Mouse (Mus musculus): ENCODE results near the gene Trpm3. TPM values are rescaled to one million over a fixed set of nuclear protein-coding genes. Genes with fewer than 3 reads are reported as not detected.

Trpm3 gene
- polyA plus RNA-seq, 1 experiment from 2014 or later, result 1.8 TPM

- Histone ChIP-seq H3K9ac (ENCODE audit: low read depth, low read length) (no peak overlapping the region), H3K27me3 (ENCODE audit: control insufficient read depth, insufficient read depth, low read length) (no peaks in the 10 kb centered on the region), H3K9me3 (replicated peaks; ENCODE audit: control insufficient read depth, low read length) (no peaks in the 10 kb centered on the region), H3K36me3 (ENCODE audit: control insufficient read depth, insufficient read depth, low read length) (no peaks in the 10 kb centered on the region), H3K4me3 (ENCODE audit: low read depth, low read length) (no peak overlapping the region), H3K4me1 (ENCODE audit: control insufficient read depth, insufficient read depth, low read length) (no peaks in the 10 kb centered on the region), H3K4me2 (no peak overlapping the region), H3K27ac (ENCODE audit: low read depth, low read length) (no peak overlapping the region)
- ATAC-seq (replicated peaks; ENCODE audit: insufficient number of reproducible peaks, low FRiP score, low TSS enrichment), result no peak
Observed at GRCm38 (mm10) chr19:22781579-22781978, 642.7 kb downstream of the Trpm3 start.

- Histone ChIP-seq H3K27ac (ENCODE audit: low read depth, low read length) (no peak overlapping the region), H3K4me3 (ENCODE audit: low read depth, low read length) (no peak overlapping the region), H3K36me3 (ENCODE audit: control insufficient read depth, insufficient read depth, low read length) (no peaks in the 10 kb centered on the region), H3K9ac (ENCODE audit: low read depth, low read length) (no peak overlapping the region), H3K27me3 (ENCODE audit: control insufficient read depth, insufficient read depth, low read length) (no peaks in the 10 kb centered on the region), H3K4me1 (ENCODE audit: control insufficient read depth, insufficient read depth, low read length) (no peaks in the 10 kb centered on the region), H3K9me3 (replicated peaks; ENCODE audit: control insufficient read depth, low read length) (no peaks in the 10 kb centered on the region), H3K4me2 (no peak overlapping the region)
- 72% methylated on average over 2 of the region's 2 CpGs for WGBS (ENCODE audit: insufficient replicate concordance)
- ATAC-seq (replicated peaks; ENCODE audit: insufficient number of reproducible peaks, low FRiP score, low TSS enrichment), result no peak
Observed at GRCm38 (mm10) chr19:22783745-22784144, 644.9 kb downstream of the Trpm3 start.

GRCm38 (mm10) chr19:22789753-22790152 is 650.9 kb downstream of the Trpm3 start:
- Histone ChIP-seq H3K4me3 (ENCODE audit: low read depth, low read length) (no peak overlapping the region), H3K27ac (ENCODE audit: low read depth, low read length) (no peak overlapping the region), H3K4me1 (ENCODE audit: control insufficient read depth, insufficient read depth, low read length) (no peaks in the 10 kb centered on the region), H3K27me3 (ENCODE audit: control insufficient read depth, insufficient read depth, low read length) (no peaks in the 10 kb centered on the region), H3K9me3 (replicated peaks; ENCODE audit: control insufficient read depth, low read length) (no peaks in the 10 kb centered on the region), H3K9ac (ENCODE audit: low read depth, low read length) (no peak overlapping the region), H3K4me2 (no peak overlapping the region), H3K36me3 (ENCODE audit: control insufficient read depth, insufficient read depth, low read length) (no peaks in the 10 kb centered on the region)
- 77% methylated on average over 3 of the region's 3 CpGs for WGBS (ENCODE audit: insufficient replicate concordance)
- ATAC-seq (replicated peaks; ENCODE audit: insufficient number of reproducible peaks, low FRiP score, low TSS enrichment), result no peak

- Histone ChIP-seq H3K9me3 (replicated peaks; ENCODE audit: control insufficient read depth, low read length) (no peaks in the 10 kb centered on the region), H3K4me1 (ENCODE audit: control insufficient read depth, insufficient read depth, low read length) (no peaks in the 10 kb centered on the region), H3K4me2 (no peak overlapping the region), H3K27ac (ENCODE audit: low read depth, low read length) (no peak overlapping the region), H3K36me3 (ENCODE audit: control insufficient read depth, insufficient read depth, low read length) (no peaks in the 10 kb centered on the region), H3K27me3 (ENCODE audit: control insufficient read depth, insufficient read depth, low read length) (no peaks in the 10 kb centered on the region), H3K9ac (ENCODE audit: low read depth, low read length) (no peak overlapping the region), H3K4me3 (ENCODE audit: low read depth, low read length) (no peak overlapping the region)
- WGBS (ENCODE audit: insufficient replicate concordance), result 89% methylated on average over 2 of the region's 2 CpGs
- ATAC-seq (replicated peaks; ENCODE audit: insufficient number of reproducible peaks, low FRiP score, low TSS enrichment), result no peak
Observed at GRCm38 (mm10) chr19:22796996-22797395, 658.1 kb downstream of the Trpm3 start.

- Histone ChIP-seq H3K4me3 (ENCODE audit: low read depth, low read length) (no peak overlapping the region), H3K27ac (ENCODE audit: low read depth, low read length) (no peak overlapping the region), H3K9me3 (replicated peaks; ENCODE audit: control insufficient read depth, low read length) (no peaks in the 10 kb centered on the region), H3K4me1 (ENCODE audit: control insufficient read depth, insufficient read depth, low read length) (no peaks in the 10 kb centered on the region), H3K9ac (ENCODE audit: low read depth, low read length) (no peak overlapping the region), H3K36me3 (ENCODE audit: control insufficient read depth, insufficient read depth, low read length) (no peaks in the 10 kb centered on the region), H3K27me3 (ENCODE audit: control insufficient read depth, insufficient read depth, low read length) (no peaks in the 10 kb centered on the region), H3K4me2 (no peak overlapping the region)
- no peak for ATAC-seq (replicated peaks; ENCODE audit: insufficient number of reproducible peaks, low FRiP score, low TSS enrichment)
- 32% methylated on average over 5 of the region's 5 CpGs for WGBS (ENCODE audit: insufficient replicate concordance)
Observed at GRCm38 (mm10) chr19:22800471-22800870, 661.6 kb downstream of the Trpm3 start.

GRCm38 (mm10) chr19:22803396-22803795 is 664.5 kb downstream of the Trpm3 start:
- Histone ChIP-seq H3K36me3 (ENCODE audit: control insufficient read depth, insufficient read depth, low read length) (no peaks in the 10 kb centered on the region), H3K27ac (ENCODE audit: low read depth, low read length) (no peak overlapping the region), H3K9me3 (replicated peaks; ENCODE audit: control insufficient read depth, low read length) (no peaks in the 10 kb centered on the region), H3K4me1 (ENCODE audit: control insufficient read depth, insufficient read depth, low read length) (no peaks in the 10 kb centered on the region), H3K4me2 (no peak overlapping the region), H3K9ac (ENCODE audit: low read depth, low read length) (no peak overlapping the region), H3K4me3 (ENCODE audit: low read depth, low read length) (no peak overlapping the region), H3K27me3 (ENCODE audit: control insufficient read depth, insufficient read depth, low read length) (no peaks in the 10 kb centered on the region)
- ATAC-seq (replicated peaks; ENCODE audit: insufficient number of reproducible peaks, low FRiP score, low TSS enrichment), result no peak

GRCm38 (mm10) chr19:22804311-22804710 is 665.5 kb downstream of the Trpm3 start:
- Histone ChIP-seq H3K27me3 (ENCODE audit: control insufficient read depth, insufficient read depth, low read length) (no peaks in the 10 kb centered on the region), H3K4me2 (no peak overlapping the region), H3K4me3 (ENCODE audit: low read depth, low read length) (no peak overlapping the region), H3K27ac (ENCODE audit: low read depth, low read length) (no peak overlapping the region), H3K36me3 (ENCODE audit: control insufficient read depth, insufficient read depth, low read length) (no peaks in the 10 kb centered on the region), H3K9ac (ENCODE audit: low read depth, low read length) (no peak overlapping the region), H3K4me1 (ENCODE audit: control insufficient read depth, insufficient read depth, low read length) (no peaks in the 10 kb centered on the region), H3K9me3 (replicated peaks; ENCODE audit: control insufficient read depth, low read length) (no peaks in the 10 kb centered on the region)
- no peak for ATAC-seq (replicated peaks; ENCODE audit: insufficient number of reproducible peaks, low FRiP score, low TSS enrichment)
- WGBS (ENCODE audit: insufficient replicate concordance), result 62% methylated on average over 2 of the region's 2 CpGs

GRCm38 (mm10) chr19:22810247-22810646 is 671.4 kb downstream of the Trpm3 start:
- H3K9me3 ChIP-seq (replicated peaks; ENCODE audit: control insufficient read depth, low read length), result no peaks in the 10 kb centered on the region
- no peak overlapping the region for H3K4me3 ChIP-seq (ENCODE audit: low read depth, low read length)
- WGBS (ENCODE audit: insufficient replicate concordance), result 74% methylated on average over 3 of the region's 3 CpGs
- H3K27ac ChIP-seq (ENCODE audit: low read depth, low read length), result no peak overlapping the region
- ATAC-seq (replicated peaks; ENCODE audit: insufficient number of reproducible peaks, low FRiP score, low TSS enrichment), result no peak
- no peak overlapping the region for H3K4me2 ChIP-seq
- H3K4me1 ChIP-seq (ENCODE audit: control insufficient read depth, insufficient read depth, low read length), result no peaks in the 10 kb centered on the region
- no peaks in the 10 kb centered on the region for H3K36me3 ChIP-seq (ENCODE audit: control insufficient read depth, insufficient read depth, low read length)
- no peak overlapping the region for H3K9ac ChIP-seq (ENCODE audit: low read depth, low read length)
- no peaks in the 10 kb centered on the region for H3K27me3 ChIP-seq (ENCODE audit: control insufficient read depth, insufficient read depth, low read length)

GRCm38 (mm10) chr19:22821741-22822140 is 682.9 kb downstream of the Trpm3 start:
- Histone ChIP-seq H3K36me3 (ENCODE audit: control insufficient read depth, insufficient read depth, low read length) (no peaks in the 10 kb centered on the region), H3K27me3 (ENCODE audit: control insufficient read depth, insufficient read depth, low read length) (no peaks in the 10 kb centered on the region), H3K9me3 (replicated peaks; ENCODE audit: control insufficient read depth, low read length) (no peaks in the 10 kb centered on the region), H3K4me1 (ENCODE audit: control insufficient read depth, insufficient read depth, low read length) (no peaks in the 10 kb centered on the region), H3K4me3 (ENCODE audit: low read depth, low read length) (no peak overlapping the region), H3K27ac (ENCODE audit: low read depth, low read length) (no peak overlapping the region), H3K9ac (ENCODE audit: low read depth, low read length) (no peak overlapping the region), H3K4me2 (no peak overlapping the region)
- no peak for ATAC-seq (replicated peaks; ENCODE audit: insufficient number of reproducible peaks, low FRiP score, low TSS enrichment)
- WGBS (ENCODE audit: insufficient replicate concordance), result 79% methylated on average over 8 of the region's 8 CpGs
